Mouse (Mus musculus): ENCODE measurements around the gene Rhod.

DNA sequence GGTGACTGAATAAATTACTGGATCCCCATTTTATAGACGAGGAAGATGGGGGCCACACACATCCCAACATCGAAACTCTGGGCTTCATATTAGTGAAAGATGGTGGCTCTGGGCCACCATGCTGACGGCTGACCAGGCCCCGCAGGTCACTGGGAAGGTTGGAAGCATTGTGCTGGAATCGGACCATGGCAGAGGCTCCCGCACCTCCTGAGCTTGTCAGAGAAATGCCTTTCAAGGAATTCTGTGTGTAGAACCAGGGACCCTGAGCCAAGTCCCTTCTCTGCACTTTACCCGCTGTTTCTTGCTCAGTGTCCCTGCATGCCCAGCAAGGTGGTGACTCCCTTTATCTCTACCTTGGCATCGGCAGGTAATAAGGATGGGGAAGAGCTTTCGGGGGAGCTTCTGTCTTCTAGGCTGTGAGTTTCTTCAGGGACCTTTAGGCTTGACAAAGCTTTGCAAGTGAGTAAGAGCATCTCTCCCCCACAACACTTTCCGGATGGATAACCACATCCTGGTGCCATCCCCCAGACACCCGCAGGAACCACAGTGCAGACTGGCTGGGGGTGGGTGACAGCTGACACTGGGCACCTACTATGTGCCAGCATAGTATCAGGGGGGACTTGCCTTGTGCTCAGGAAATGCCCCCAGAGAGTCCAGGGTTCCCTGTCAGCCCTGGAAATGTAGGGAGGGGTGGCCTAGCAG is 36.1 kb upstream of the Rhod start:
- TF ChIP-seq CHD2 (IDR thresholded peaks at IDR 0.05; ENCODE audit: low read depth, low read length), result no peak
- TF ChIP-seq ZNF384 (IDR thresholded peaks at IDR 0.05; ENCODE audit: low read depth, low read length), result no peak
- no peak for TF ChIP-seq HCFC1 (IDR thresholded peaks at IDR 0.05; ENCODE audit: borderline replicate concordance, insufficient read depth, low read length)

Measured in ES-E14 (cell line).